Mouse (Mus musculus) hematopoietic stem cell, adult 5-6 weeks (primary cell): ENCODE data around the gene Frem2. TPM values are rescaled to one million over a fixed set of nuclear protein-coding genes. Genes with fewer than 3 reads are reported as not detected.

Experiments
- ATAC-seq, 2 experiments: fragments of 125-278 bp in 1 of 2; replicated peaks in 1 of 2; 2 replicates each; pipeline ENCODE4 v1.8.0; 2016 to 2017; ENCODE audit warnings: inconsistent platforms in 2 of 2, mild to moderate bottlenecking in 2 of 2, moderate number of reproducible peaks in 2 of 2, low read depth in 1 of 2, moderate TSS enrichment in 1 of 2; ENCODE audit not compliant: low FRiP score in 2 of 2, poor library complexity in 2 of 2, severe bottlenecking in 2 of 2, insufficient read depth in 1 of 2, low TSS enrichment in 1 of 2
- total RNA-seq: library from RNA; stranded (forward); fragments of 172-1452, 232-1000 nt; gene quantifications from 2 replicates; pipeline ENCODE4 v1.2.3, GENCODE M21; 2017

The Frem2 gene
- total RNA-seq, 1 experiment from 2014 or later, result not detected

- ATAC-seq, result peak; percentile 53 to 74; a peak in 3 of 4 replicates
Observed at GRCm38 (mm10) chr3:53502428-53502827, 154.7 kb downstream of the Frem2 start.

GRCm38 (mm10) chr3:53498351-53498905 lies 158.7 kb downstream of the Frem2 start:
- ATAC-seq, result no peak

- no peak for ATAC-seq
Observed at GRCm38 (mm10) chr3:53488353-53488752, 168.8 kb downstream of the Frem2 start, which contains the start of gene Stoml3. Stoml3 (plus strand) TSS chr3:53488653.

- peak; percentile 18 to 23; a peak in 2 of 4 replicates for ATAC-seq
Observed at GRCm38 (mm10) chr3:53486996-53487576, 170.1 kb downstream of the Frem2 start.

GRCm38 (mm10) chr3:53486561-53486960 lies 170.6 kb downstream of the Frem2 start:
- ATAC-seq, result no peak

GRCm38 (mm10) chr3:53483414-53484059 lies 173.6 kb downstream of the Frem2 start:
- ATAC-seq, result peak; percentile 51 to 54; a peak in 2 of 4 replicates

GRCm38 (mm10) chr3:53478419-53479046 lies 178.6 kb downstream of the Frem2 start:
- ATAC-seq, result no peak

GRCm38 (mm10) chr3:53477468-53477867 lies 179.7 kb downstream of the Frem2 start:
- ATAC-seq, result 0 out of 4 replicates have a peak, but pooled peaks of 1 of the 2 experiments have one; percentile 7

- peak in 1 of 2 experiments; percentile 54; a peak in 2 of 4 replicates for ATAC-seq
Observed at GRCm38 (mm10) chr3:53475889-53476288, 181.3 kb downstream of the Frem2 start.

GRCm38 (mm10) chr3:53474179-53474578 lies 183.0 kb downstream of the Frem2 start:
- ATAC-seq, result no peak

GRCm38 (mm10) chr3:53472061-53472460 lies 185.1 kb downstream of the Frem2 start:
- ATAC-seq, result no peak

- ATAC-seq, result no peak
Observed at GRCm38 (mm10) chr3:53469650-53470049, 187.5 kb downstream of the Frem2 start.

GRCm38 (mm10) chr3:53467356-53467755 lies 189.8 kb downstream of the Frem2 start:
- no peak for ATAC-seq

GRCm38 (mm10) chr3:53466481-53466880 lies 190.7 kb downstream of the Frem2 start:
- 0 out of 4 replicates have a peak, but pooled peaks of 1 of the 2 experiments have one; percentile 12 for ATAC-seq

GRCm38 (mm10) chr3:53465330-53465729 lies 191.8 kb downstream of the Frem2 start:
- no peak for ATAC-seq

- ATAC-seq, result no peak
Observed at GRCm38 (mm10) chr3:53464146-53464698, 192.9 kb downstream of the Frem2 start.
